Mouse (Mus musculus) urinary bladder, adult 2 months (tissue): ENCODE results near the gene Gm5868. TPM values are rescaled to one million over a fixed set of nuclear protein-coding genes. Genes with fewer than 3 reads are reported as not detected.
"Not testable (repeated sequence)": the region's sequence is repeated elsewhere in the genome, so short reads cannot be mapped to it uniquely, and the experiment has no call there.

Source experiments
- DNase-seq: peaks from one replicate; pipeline ENCODE4 v3.0.0; 2022; ENCODE audit warnings: low spot score
- polyA plus RNA-seq: library from polyadenylated mRNA; depleted of rRNA; stranded (reverse); fragments of >200 nt; gene quantifications from 2 replicates; pipeline ENCODE4 v1.2.3, GENCODE M21; 2012; rRNA removed

The Gm5868 gene
- polyA plus RNA-seq, result 0.52 and 1.0 TPM in 2 replicates

- DNase-seq, result no peak
Measured at GRCm38 (mm10) chr5:72587192-72587681, at the start of gene Gm5868. Gene Gm5868 (minus strand): TSS chr5:72587551.

- DNase-seq, result no peak
Measured at GRCm38 (mm10) chr5:72636576-72636975, 49.2 kb upstream of the Gm5868 start.

- DNase-seq, result no peak
Measured at GRCm38 (mm10) chr5:72636122-72636521, 48.8 kb upstream of the Gm5868 start.

- no peak for DNase-seq
Measured at GRCm38 (mm10) chr5:72634791-72635271, 47.5 kb upstream of the Gm5868 start.

GRCm38 (mm10) chr5:72630026-72630425, 42.7 kb upstream of the Gm5868 start:
- no peak for DNase-seq

- no peak for DNase-seq
Measured at GRCm38 (mm10) chr5:72621022-72621421, 33.7 kb upstream of the Gm5868 start.

GRCm38 (mm10) chr5:72617413-72617812, 30.1 kb upstream of the Gm5868 start:
- DNase-seq, result no peak

- no peak for DNase-seq
Measured at GRCm38 (mm10) chr5:72603138-72603537, 15.8 kb upstream of the Gm5868 start.

- no peak for DNase-seq
Measured at GRCm38 (mm10) chr5:72601006-72601405, 13.7 kb upstream of the Gm5868 start.

- not testable (repeated sequence) for DNase-seq
Measured at GRCm38 (mm10) chr5:72586667-72587191, 622 bp downstream of the Gm5868 start.

- not testable (repeated sequence) for DNase-seq
Measured at GRCm38 (mm10) chr5:72586122-72586521, 1.2 kb downstream of the Gm5868 start.

- DNase-seq, result not testable (repeated sequence)
Measured at GRCm38 (mm10) chr5:72580970-72581332, 6.4 kb downstream of the Gm5868 start, which contains the start of gene Zar1. Gene Zar1 (minus strand): TSS chr5:72581254.

GRCm38 (mm10) chr5:72580088-72580969, 7.0 kb downstream of the Gm5868 start:
- peak; percentile 21 for DNase-seq

GRCm38 (mm10) chr5:72579599-72579998, 7.8 kb downstream of the Gm5868 start:
- not testable (repeated sequence) for DNase-seq

GRCm38 (mm10) chr5:72565621-72566020, 21.7 kb downstream of the Gm5868 start:
- DNase-seq, result no peak

- DNase-seq, result not testable (repeated sequence)
Measured at GRCm38 (mm10) chr5:72563183-72563582, 24.2 kb downstream of the Gm5868 start.

GRCm38 (mm10) chr5:72560976-72561628, 26.2 kb downstream of the Gm5868 start:
- no peak for DNase-seq

GRCm38 (mm10) chr5:72559544-72560049, 27.8 kb downstream of the Gm5868 start, which contains the start of gene Nfxl1:
Gene Nfxl1 (minus strand): TSS chr5:72559684.
- peak; percentile 83 for DNase-seq

GRCm38 (mm10) chr5:72558716-72559526, 28.4 kb downstream of the Gm5868 start:
- DNase-seq, result peak; percentile 49

GRCm38 (mm10) chr5:72556245-72556644, 31.1 kb downstream of the Gm5868 start:
- DNase-seq, result no peak

- no peak for DNase-seq
Measured at GRCm38 (mm10) chr5:72551209-72551608, 36.1 kb downstream of the Gm5868 start.
